Mouse (Mus musculus): ENCODE results near the gene Rab38.

DNA sequence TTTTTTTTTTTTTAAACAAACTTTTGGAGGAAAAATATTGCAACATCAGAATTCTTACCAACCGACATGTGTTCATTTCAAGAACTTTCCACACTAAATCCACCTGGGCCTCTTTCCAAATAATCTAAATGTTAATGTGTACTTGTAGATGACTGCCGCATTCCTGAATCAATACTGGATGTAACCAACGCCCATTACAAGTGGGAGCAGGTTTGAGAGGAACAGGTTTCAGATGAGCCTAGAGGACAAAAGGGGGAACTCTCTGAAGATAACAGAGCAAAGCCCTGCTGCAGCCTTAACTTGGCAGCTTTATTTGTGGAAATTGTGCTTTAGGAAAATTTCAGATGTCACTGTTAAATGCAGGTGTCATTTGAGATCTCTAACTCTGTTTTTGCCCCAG is 4.3 kb upstream of the Rab38 start:
- TF ChIP-seq EP300 (optimal IDR thresholded peaks at IDR 0.05) = peak; percentile 83
- 0 out of 2 replicates have a peak, but pooled peaks have one; percentile 9 for TF ChIP-seq CTCF (IDR thresholded peaks at IDR 0.05; ENCODE audit: low read depth)

All from stomach, postnatal 0 days (tissue).